Mouse (Mus musculus) intestine, embryonic 16.5 days (tissue): ENCODE measurements around the gene Rabgef1. TPM values are rescaled to one million over a fixed set of nuclear protein-coding genes. Genes with fewer than 3 reads are reported as not detected.

Source experiments
- ATAC-seq: fragments of 200-750 bp; cut with Nextera tagmentation; 2 replicates; pipeline ENCODE4 v1.8.0; 2017; ENCODE audit warnings: moderate TSS enrichment, moderate library complexity
- H3K27ac ChIP-seq: fragments of 300-500 bp; sonication (generic); 2 replicates; pipeline ENCODE4 v1.5.1; 2014; ENCODE audit warnings: mild to moderate bottlenecking, low read length
- H3K27me3 ChIP-seq: fragments of 300-500 bp; sonication (generic); replicated peaks from 2 replicates; pipeline ENCODE4 v1.6.1; 2014; ENCODE audit warnings: low read length, control low read depth, mixed read lengths; ENCODE audit not compliant: control insufficient read depth, insufficient read depth
- H3K36me3 ChIP-seq: fragments of 300-500 bp; sonication (generic); 2 replicates; pipeline ENCODE4 v1.6.1; 2014; ENCODE audit warnings: low read length, control low read depth; ENCODE audit not compliant: control insufficient read depth, insufficient read depth
- H3K4me1 ChIP-seq: fragments of 300-500 bp; sonication (generic); 2 replicates; pipeline ENCODE4 v1.6.1; 2014; ENCODE audit warnings: low read length, control low read depth, mixed read lengths; ENCODE audit not compliant: control insufficient read depth, insufficient read depth
- H3K4me2 ChIP-seq: fragments of 300-500 bp; sonication (generic); 2 replicates; pipeline ENCODE4 v1.6.1; 2014; ENCODE audit warnings: low read depth, low read length, control low read depth
- H3K4me3 ChIP-seq: fragments of 300-500 bp; sonication (generic); 2 replicates; pipeline ENCODE4 v1.5.1; 2014; ENCODE audit warnings: mild to moderate bottlenecking, low read length
- H3K9ac ChIP-seq: fragments of 300-500 bp; sonication (generic); 2 replicates; pipeline ENCODE4 v1.6.1; 2014; ENCODE audit warnings: low read depth, low read length
- H3K9me3 ChIP-seq: fragments of 300-500 bp; sonication (generic); 2 replicates; pipeline ENCODE4 v1.6.1; 2016; ENCODE audit warnings: low read length, control low read depth; ENCODE audit not compliant: control insufficient read depth
- WGBS: fragments of 180-500 bp; shearing (Covaris S2); extraction: QIAGEN DNeasy Blood & Tissue Kit; methylation state at CpG from one replicate; pipeline ENCODE4 v1.1.7; 2014; 5-methylcytosine and 5-hydroxymethylcytosine counted together
- polyA plus RNA-seq: library from polyadenylated mRNA; unstranded; fragments of >200 nt; fragmentation: Nextera tagmentation; extraction: Ambion mirVana; gene quantifications from 2 replicates; pipeline ENCODE4 v1.2.1, GENCODE M21; 2015

Gene Rabgef1
- polyA plus RNA-seq, 1 experiment from 2014 or later, result 26.1 TPM

GRCm38 (mm10) chr5:130165213-130165612, 6.4 kb upstream of the Rabgef1 start:
- 63% methylated on average over 4 of the region's 4 CpGs for WGBS
- no peak overlapping the region for H3K27ac ChIP-seq
- ATAC-seq, result no peak
- H3K9ac ChIP-seq, result no peak overlapping the region
- H3K27me3 ChIP-seq, result no peaks in the 10 kb centered on the region
- no peak overlapping the region for H3K4me2 ChIP-seq
- no peaks in the 10 kb centered on the region for H3K4me1 ChIP-seq
- H3K36me3 ChIP-seq, result no peaks in the 10 kb centered on the region
- no peak overlapping the region for H3K4me3 ChIP-seq
- no peaks in the 10 kb centered on the region for H3K9me3 ChIP-seq

GRCm38 (mm10) chr5:130169109-130169508, 2.5 kb upstream of the Rabgef1 start:
- H3K9ac ChIP-seq, result no peak overlapping the region
- 43% methylated on average over 6 of the region's 6 CpGs for WGBS
- H3K4me3 ChIP-seq, result no peak overlapping the region
- H3K4me2 ChIP-seq, result no peak overlapping the region
- H3K27me3 ChIP-seq, result no peaks in the 10 kb centered on the region
- ATAC-seq, result no peak
- no peaks in the 10 kb centered on the region for H3K36me3 ChIP-seq
- peaks cover 12% of the 10 kb centered on the region for H3K4me1 ChIP-seq
- no peak overlapping the region for H3K27ac ChIP-seq
- no peaks in the 10 kb centered on the region for H3K9me3 ChIP-seq

GRCm38 (mm10) chr5:130170666-130171422, 754 bp upstream of the Rabgef1 start:
- Histone ChIP-seq H3K4me3 (peak overlapping the region; percentile 91), H3K27ac (peak overlapping the region; percentile 93), H3K4me2 (peak overlapping the region; percentile 78), H3K27me3 (no peaks in the 10 kb centered on the region), H3K4me1 (peaks cover 13% of the 10 kb centered on the region), H3K36me3 (no peaks in the 10 kb centered on the region), H3K9me3 (no peaks in the 10 kb centered on the region), H3K9ac (peak overlapping the region; percentile 93)
- WGBS, result 10% methylated on average over 6 of the region's 6 CpGs
- peak; percentile 45 for ATAC-seq

GRCm38 (mm10) chr5:130171956-130172601, 481 bp downstream of the Rabgef1 start:
- H3K36me3 ChIP-seq, result no peaks in the 10 kb centered on the region
- H3K27ac ChIP-seq, result peak overlapping the region; percentile 83
- peak overlapping the region; percentile 93 for H3K9ac ChIP-seq
- H3K27me3 ChIP-seq, result no peaks in the 10 kb centered on the region
- H3K4me1 ChIP-seq, result peaks cover 13% of the 10 kb centered on the region
- under 1% methylated on average over 46 of the region's 46 CpGs for WGBS
- ATAC-seq, result peak; percentile 85
- H3K9me3 ChIP-seq, result no peaks in the 10 kb centered on the region
- peak overlapping the region; percentile 37 for H3K4me2 ChIP-seq
- H3K4me3 ChIP-seq, result peak overlapping the region; percentile 91

GRCm38 (mm10) chr5:130173012-130173411, 1.4 kb downstream of the Rabgef1 start:
- no peak overlapping the region for H3K27ac ChIP-seq

GRCm38 (mm10) chr5:130177871-130178270, 6.3 kb downstream of the Rabgef1 start:
- Histone ChIP-seq H3K27ac (no peak overlapping the region), H3K4me1 (peaks cover 17% of the 10 kb centered on the region), H3K27me3 (no peaks in the 10 kb centered on the region), H3K9ac (0 out of 2 replicates have a peak overlapping the region, but pooled peaks have one; percentile 21), H3K4me3 (no peak overlapping the region), H3K9me3 (no peaks in the 10 kb centered on the region), H3K4me2 (no peak overlapping the region), H3K36me3 (no peaks in the 10 kb centered on the region)
- no peak for ATAC-seq
- 52% methylated on average over 4 of the region's 4 CpGs for WGBS

More at GRCm38 (mm10) chr5:130173012-130173411, 1.4 kb downstream of the Rabgef1 start:
- H3K4me2 ChIP-seq, result peak overlapping the region; percentile 37
- no peak overlapping the region for H3K9ac ChIP-seq
- WGBS, result 82% methylated on average over 4 of the region's 4 CpGs
- peak overlapping the region; percentile 91 for H3K4me3 ChIP-seq
- no peaks in the 10 kb centered on the region for H3K27me3 ChIP-seq
- no peaks in the 10 kb centered on the region for H3K9me3 ChIP-seq
- H3K36me3 ChIP-seq, result no peaks in the 10 kb centered on the region
- H3K4me1 ChIP-seq, result peaks cover 16% of the 10 kb centered on the region
- ATAC-seq, result no peak

- peaks cover 14% of the 10 kb centered on the region for H3K4me1 ChIP-seq
- H3K4me2 ChIP-seq, result no peak overlapping the region
- no peak overlapping the region for H3K9ac ChIP-seq
- 71% methylated on average over 7 of the region's 7 CpGs for WGBS
- ATAC-seq, result no peak
- H3K27me3 ChIP-seq, result no peaks in the 10 kb centered on the region
- no peak overlapping the region for H3K4me3 ChIP-seq
- H3K36me3 ChIP-seq, result no peaks in the 10 kb centered on the region
- no peak overlapping the region for H3K27ac ChIP-seq
- H3K9me3 ChIP-seq, result no peaks in the 10 kb centered on the region
Measured at GRCm38 (mm10) chr5:130180362-130180761, 8.8 kb downstream of the Rabgef1 start.

GRCm38 (mm10) chr5:130181740-130182540, 10.3 kb downstream of the Rabgef1 start:
- Histone ChIP-seq H3K4me3 (no peak overlapping the region), H3K36me3 (no peaks in the 10 kb centered on the region), H3K4me2 (no peak overlapping the region), H3K4me1 (peaks cover 14% of the 10 kb centered on the region), H3K27ac (no peak overlapping the region), H3K9me3 (no peaks in the 10 kb centered on the region), H3K9ac (no peak overlapping the region), H3K27me3 (no peaks in the 10 kb centered on the region)
- 60% methylated on average over 6 of the region's 6 CpGs for WGBS
- no peak for ATAC-seq

- Histone ChIP-seq H3K4me1 (peaks cover 14% of the 10 kb centered on the region), H3K27ac (no peak overlapping the region), H3K9me3 (no peaks in the 10 kb centered on the region), H3K9ac (no peak overlapping the region), H3K36me3 (no peaks in the 10 kb centered on the region), H3K27me3 (no peaks in the 10 kb centered on the region), H3K4me2 (no peak overlapping the region), H3K4me3 (no peak overlapping the region)
- ATAC-seq, result 0 out of 2 replicates have a peak, but pooled peaks have one; percentile 30
- 37% methylated on average over 3 of the region's 3 CpGs for WGBS
Measured at GRCm38 (mm10) chr5:130182541-130182821, 10.9 kb downstream of the Rabgef1 start.
